Mouse (Mus musculus) cortical plate, adult 2 months (tissue): ENCODE measurements around the gene Cdsn.

ENCODE experiments used
- CTCF ChIP-seq: fragments of 200-500 bp; IDR thresholded peaks from 2 replicates; pipeline ENCODE4 v1.5.1; 2011; ENCODE audit warnings: mild to moderate bottlenecking, control low read depth, low read length; ENCODE audit not compliant: insufficient read depth; ENCODE audit errors: extremely low read depth
- POLR2A ChIP-seq: fragments of 200-500 bp; IDR thresholded peaks from 2 replicates; pipeline ENCODE4 v1.6.1; 2011; ENCODE audit warnings: mild to moderate bottlenecking, low read length, control low read depth; ENCODE audit not compliant: insufficient read depth; ENCODE audit errors: extremely low read depth

GRCm38 (mm10) chr17:35517526-35517925 lies 34.4 kb upstream of the Cdsn start:
- no peak for TF ChIP-seq CTCF
- no peak for TF ChIP-seq POLR2A
